Mouse (Mus musculus) megakaryocyte-erythroid progenitor cell, adult 5-6 weeks (primary cell): ENCODE results near the gene Cplx3. TPM values are rescaled to one million over a fixed set of nuclear protein-coding genes. Genes with fewer than 3 reads are reported as not detected.
A peak's percentile ranks its signal among the peaks of the same experiment; 100 is the strongest.

Experiments used
- ATAC-seq: replicated peaks from 2 replicates; pipeline ENCODE4 v1.8.0; 2016; ENCODE audit warnings: mild to moderate bottlenecking, inconsistent platforms; ENCODE audit not compliant: severe bottlenecking, poor library complexity, low FRiP score, low TSS enrichment
- total RNA-seq, 2 experiments: library from RNA; stranded (forward) in 1 of 2; stranded (reverse) in 1 of 2; fragments of 200-1000, 215-1000 nt in 1 of 2; fragments of >200 nt in 1 of 2; fragmentation: Nextera tagmentation in 1 of 2; gene quantifications; 2 replicates each; pipeline ENCODE4 v1.2.3; 2014 to 2017

The Cplx3 gene
- total RNA-seq (2014; fragmentation: Nextera tagmentation) (not detected in 2 replicates), total RNA-seq (2017) (not detected in 2 replicates)

GRCm38 (mm10) chr9:57606139-57606851, at the start of gene Cplx3:
Gene Cplx3 (minus strand): TSS chr9:57606281.
- ATAC-seq: peak; percentile 53

DNA sequence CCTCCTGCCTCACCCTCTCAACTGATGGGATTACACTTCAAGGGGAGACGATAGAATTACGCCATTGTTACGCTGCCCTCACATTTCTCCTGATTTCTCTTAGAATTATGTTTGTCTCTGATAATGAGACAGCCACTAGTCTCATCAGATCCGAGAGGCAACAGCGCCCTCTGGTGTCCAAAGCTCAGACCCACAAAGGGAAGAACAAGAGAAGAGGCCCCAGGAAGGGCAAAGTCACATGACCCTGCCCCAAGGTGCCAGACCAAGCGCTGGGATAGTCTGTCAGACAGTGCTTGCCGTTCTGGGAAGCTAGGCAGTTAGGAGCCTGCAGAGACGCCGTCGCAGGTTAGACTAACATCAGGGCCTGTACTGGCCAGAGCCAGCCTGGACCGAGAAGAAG, 49.7 kb upstream of the Cplx3 start:
- ATAC-seq: peak; percentile 70

- ATAC-seq: no peak
These were observed 48.9 kb upstream of the Cplx3 start for GRCm38 (mm10) chr9:57654966-57655365.

DNA sequence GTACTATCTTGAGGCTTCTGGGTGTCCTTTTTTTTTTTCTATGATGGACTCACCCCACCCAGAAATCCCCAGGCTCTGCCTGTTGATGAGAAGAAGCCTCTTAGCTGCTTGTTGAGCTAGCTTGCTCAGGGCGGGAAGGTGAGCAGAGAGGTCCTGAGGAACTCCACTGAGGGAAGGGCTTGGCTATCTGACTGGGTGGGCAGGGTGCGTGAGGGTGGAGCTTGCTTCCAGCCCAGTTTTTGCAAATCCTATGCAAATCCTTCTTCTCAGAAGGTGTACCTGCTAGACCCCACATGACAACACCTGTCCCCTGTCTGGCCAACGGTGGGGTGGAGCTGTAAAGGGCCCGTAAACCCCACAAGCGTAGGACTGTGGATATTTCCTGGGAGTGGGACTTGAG, 47.2 kb upstream of the Cplx3 start, which contains the start of gene Csk:
Gene Csk, minus strand, starts transcription at position 349 of the 400 bp plus-strand sequence.
- ATAC-seq: no peak

DNA sequence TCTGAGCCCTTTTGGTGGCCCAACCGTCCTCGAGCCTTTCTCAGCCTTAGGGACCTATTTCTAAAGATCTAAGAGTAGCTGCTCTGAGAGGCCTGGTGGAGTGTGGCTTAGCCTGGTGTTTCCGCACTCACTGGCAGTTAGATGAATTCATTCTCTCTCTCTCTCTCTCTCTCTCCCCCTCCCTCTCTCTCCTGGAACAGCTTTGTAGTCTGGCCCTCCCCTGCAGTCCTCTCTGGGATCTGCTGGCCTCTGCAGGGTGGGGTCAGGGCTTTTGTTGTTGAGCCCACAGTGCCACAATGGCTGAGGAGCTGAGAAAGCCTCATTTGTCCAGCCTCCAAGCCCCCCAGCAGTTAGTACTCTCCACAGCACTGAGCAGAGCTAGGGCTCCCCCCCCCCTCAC, 46.8 kb upstream of the Cplx3 start:
- no peak for ATAC-seq

DNA sequence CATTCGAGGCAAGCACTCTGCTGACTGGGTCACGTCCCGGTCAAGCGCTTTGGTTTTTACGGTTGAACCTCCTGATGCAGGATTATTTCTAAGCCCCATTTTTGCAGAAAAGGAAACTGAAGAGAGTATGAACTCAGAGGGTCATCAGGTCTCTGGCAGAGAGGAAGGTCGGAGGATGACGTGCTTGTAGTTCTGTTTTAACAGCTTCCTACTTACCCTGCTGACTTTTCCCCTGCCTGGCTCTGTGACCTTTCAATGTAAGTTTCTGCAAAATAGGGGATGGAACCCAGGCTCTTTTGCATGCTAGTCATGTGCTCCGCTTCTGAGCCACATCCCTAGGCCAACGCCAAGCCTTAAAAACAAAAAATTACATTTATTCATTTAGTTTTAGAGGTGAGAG, 46.3 kb upstream of the Cplx3 start:
- no peak for ATAC-seq

GRCm38 (mm10) chr9:57650786-57651311, 44.8 kb upstream of the Cplx3 start:
- ATAC-seq: no peak

DNA sequence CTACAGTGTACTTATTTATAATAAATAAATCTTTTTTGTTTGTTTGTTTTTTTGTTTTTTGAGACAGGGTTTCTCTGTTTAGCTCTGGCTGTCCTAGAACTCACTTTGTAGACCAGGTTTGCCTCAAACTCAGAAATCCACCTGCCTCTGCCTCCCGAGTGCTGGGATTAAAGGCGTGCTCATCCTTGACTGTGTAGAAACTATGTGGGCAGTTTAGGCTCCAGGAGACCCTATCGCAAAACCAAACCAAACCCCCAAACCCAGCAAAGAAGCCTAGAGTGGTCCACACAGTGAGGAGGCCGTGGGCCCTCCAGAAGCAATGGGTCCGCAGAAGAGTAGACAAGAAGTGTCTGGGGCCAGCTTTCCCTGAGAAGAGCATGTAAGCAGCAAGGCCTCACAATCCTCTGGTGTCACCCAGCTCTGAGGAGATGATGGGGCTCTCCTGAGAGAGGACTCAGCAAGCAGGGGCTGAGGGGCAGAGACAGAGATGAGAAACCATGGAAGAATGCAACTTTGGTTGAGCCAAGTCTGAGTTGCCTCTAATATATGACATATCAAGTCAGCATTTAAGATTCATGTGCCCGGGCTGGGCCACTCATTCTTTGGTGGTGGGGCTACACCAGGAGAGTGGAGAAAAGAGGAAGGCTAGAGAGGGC, 44.2 kb upstream of the Cplx3 start:
- ATAC-seq: no peak

- no peak for ATAC-seq
These were observed 41.4 kb upstream of the Cplx3 start for GRCm38 (mm10) chr9:57647286-57648108.

GRCm38 (mm10) chr9:57646551-57647103, 40.5 kb upstream of the Cplx3 start:
- no peak for ATAC-seq

- peak; percentile 46 for ATAC-seq
These were observed 39.1 kb upstream of the Cplx3 start for GRCm38 (mm10) chr9:57644944-57645893.

- ATAC-seq: no peak
These were observed 38.4 kb upstream of the Cplx3 start for GRCm38 (mm10) chr9:57644442-57644943.

DNA sequence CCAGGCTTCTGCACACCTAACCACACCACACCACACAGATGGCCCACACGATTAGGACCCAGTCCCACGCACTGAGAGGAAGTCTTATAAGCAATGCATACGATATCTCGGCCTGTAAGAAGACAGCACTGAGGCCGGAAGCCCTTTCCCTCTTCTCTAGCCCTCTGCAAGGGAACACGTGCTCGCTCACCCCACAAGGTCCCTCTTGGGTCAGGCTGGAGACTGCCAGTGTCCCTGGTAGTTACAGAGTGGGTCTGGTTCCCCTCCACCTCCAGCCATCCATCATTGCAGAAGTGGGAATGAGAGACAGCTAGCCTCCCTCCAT, 37.7 kb upstream of the Cplx3 start:
- peak; percentile 57 for ATAC-seq

DNA sequence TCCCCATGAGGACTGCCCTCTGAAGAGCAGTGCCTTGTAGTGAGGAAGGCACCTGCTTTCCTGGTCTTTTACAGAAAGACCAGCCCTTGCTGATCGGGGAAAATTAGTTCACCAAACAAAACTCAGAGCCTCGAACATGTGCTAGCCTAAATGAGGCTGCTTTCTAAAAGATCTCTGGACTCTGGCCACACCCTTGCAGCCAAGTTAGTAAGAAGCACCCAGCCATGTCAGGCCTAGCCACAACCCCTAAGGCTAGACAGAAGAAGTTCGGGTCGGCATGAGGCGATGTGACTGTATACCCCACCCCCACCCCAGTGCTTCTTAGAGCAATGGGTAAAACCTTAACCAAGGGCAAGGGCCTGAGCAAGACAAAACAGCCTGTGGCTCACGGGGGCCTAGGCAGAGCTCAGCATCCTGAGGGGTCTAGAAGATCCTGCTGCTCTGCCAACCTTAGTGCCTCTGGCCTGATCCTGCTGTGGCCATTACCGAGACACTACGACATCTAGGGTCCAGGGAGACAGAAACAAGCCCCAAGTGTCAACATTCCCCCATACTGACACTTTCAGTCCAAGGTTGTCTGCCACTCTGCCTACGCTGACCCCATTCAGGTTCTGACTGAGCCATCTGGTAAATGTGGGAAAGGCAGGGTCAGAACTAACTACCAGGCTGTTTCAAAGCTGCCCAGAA, 37.2 kb upstream of the Cplx3 start:
- ATAC-seq: no peak

GRCm38 (mm10) chr9:57641775-57642550, 35.9 kb upstream of the Cplx3 start:
- ATAC-seq: no peak

DNA sequence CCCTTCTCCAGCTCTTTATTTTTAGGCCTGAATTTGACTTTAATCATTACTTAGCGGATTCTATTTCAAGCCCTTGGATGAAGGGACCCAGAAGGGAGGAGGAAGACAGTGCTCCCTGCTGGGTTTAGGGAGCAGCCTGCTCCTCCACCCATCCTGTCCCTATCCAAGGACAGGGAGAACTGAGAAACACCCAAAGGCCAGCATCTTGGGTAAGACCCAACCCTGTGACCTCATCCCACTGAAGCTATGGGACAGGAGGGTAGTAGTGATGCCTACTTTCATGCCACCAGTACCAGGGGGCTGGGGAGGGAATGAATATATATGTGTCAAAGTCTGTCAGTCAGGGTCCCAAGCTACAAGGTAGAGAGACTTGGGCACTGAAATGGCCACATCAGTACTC, 34.9 kb upstream of the Cplx3 start:
- ATAC-seq: no peak

DNA sequence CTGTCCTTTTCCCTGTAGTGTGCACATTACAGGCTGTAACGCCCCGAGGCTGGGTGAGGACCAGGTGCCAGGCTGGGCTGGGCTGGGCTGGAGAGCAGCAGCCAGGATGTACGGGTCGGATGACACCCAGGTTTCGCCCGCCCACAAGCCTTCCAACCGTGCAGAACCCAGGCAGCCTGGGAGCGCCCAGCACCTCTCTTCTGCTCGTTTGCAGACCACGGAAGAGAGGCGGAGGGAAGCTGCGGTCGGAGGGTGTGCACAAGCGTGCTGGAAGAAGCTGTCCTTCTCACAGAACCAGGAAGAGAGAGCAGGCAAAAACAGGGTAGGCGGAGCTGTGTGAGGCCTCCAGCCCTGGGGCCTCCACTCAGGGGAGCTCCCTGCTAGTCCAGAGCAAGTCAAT, 34.3 kb upstream of the Cplx3 start:
- ATAC-seq: peak; percentile 50
